Mouse (Mus musculus) embryonic fibroblast, embryonic 13.5 days (primary cell): ENCODE measurements at regions not wholly inside any gene's neighbourhood (a gene's known extent, or its start where the extent isn't known, plus 50 kb on each side); places are given as distances from the start of the nearest gene placed in this dataset.

Experiments used
- CTCF ChIP-seq: IDR thresholded peaks from 2 replicates; pipeline ENCODE4 v1.5.1; 2011; ENCODE audit warnings: mild to moderate bottlenecking, control low read depth, low read length, moderate library complexity, borderline replicate concordance; ENCODE audit not compliant: insufficient read depth
- POLR2A ChIP-seq: IDR thresholded peaks from 2 replicates; pipeline ENCODE4 v1.6.1; 2011; ENCODE audit warnings: low read depth, mild to moderate bottlenecking, control low read depth, low read length, moderate library complexity

DNA sequence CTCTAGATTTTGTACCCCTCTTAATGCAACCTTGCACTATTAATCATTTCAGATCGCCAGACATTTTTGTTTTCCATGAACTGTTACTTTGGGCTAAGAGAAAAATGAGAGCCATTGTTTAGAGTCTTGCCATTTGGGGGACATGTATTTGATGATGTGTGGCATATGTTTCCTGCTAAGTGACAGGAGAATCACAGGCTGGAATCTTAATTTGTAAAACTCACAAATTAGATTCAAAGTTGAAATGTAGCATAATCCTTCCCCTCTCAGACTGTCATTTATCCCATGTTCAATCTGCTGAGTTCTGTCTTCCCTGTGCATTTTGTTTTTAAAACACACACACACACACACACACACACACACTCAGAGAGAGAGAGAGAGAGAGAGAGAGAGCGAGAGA is 756.5 kb downstream of the Fam181b start:
- TF ChIP-seq POLR2A (no peak), CTCF (no peak)
